Mouse (Mus musculus) erythroid progenitor cell, adult 5-6 weeks (primary cell): ENCODE data around the gene Mia3. TPM values are rescaled to one million over a fixed set of nuclear protein-coding genes. Genes with fewer than 3 reads are reported as not detected.
"Not testable (repeated sequence)": the region's sequence is repeated elsewhere in the genome, so short reads cannot be mapped to it uniquely, and the experiment has no call there.

ENCODE experiments used
- ATAC-seq: replicated peaks from 2 replicates; pipeline ENCODE4 v1.8.0; 2016; ENCODE audit warnings: moderate number of reproducible peaks, mild to moderate bottlenecking, moderate TSS enrichment, inconsistent platforms; ENCODE audit not compliant: poor library complexity, low FRiP score, severe bottlenecking
- total RNA-seq, 2 experiments: library from RNA; stranded (forward) in 1 of 2; stranded (reverse) in 1 of 2; fragments of 150-400 nt in 1 of 2; fragments of 186-747, 209-891 nt in 1 of 2; gene quantifications; 2 replicates each; pipeline versions ENCODE4 v1.2.3 to v1.2.4; 2015 to 2017; ENCODE audit warnings: low replicate concordance in 2 of 2

Gene Mia3
- total RNA-seq (2015; ENCODE audit: low replicate concordance) = 25.6 and 59.5 TPM in 2 replicates
- 32.2 and 47.9 TPM in 2 replicates for total RNA-seq (2017; ENCODE audit: low replicate concordance)

DNA sequence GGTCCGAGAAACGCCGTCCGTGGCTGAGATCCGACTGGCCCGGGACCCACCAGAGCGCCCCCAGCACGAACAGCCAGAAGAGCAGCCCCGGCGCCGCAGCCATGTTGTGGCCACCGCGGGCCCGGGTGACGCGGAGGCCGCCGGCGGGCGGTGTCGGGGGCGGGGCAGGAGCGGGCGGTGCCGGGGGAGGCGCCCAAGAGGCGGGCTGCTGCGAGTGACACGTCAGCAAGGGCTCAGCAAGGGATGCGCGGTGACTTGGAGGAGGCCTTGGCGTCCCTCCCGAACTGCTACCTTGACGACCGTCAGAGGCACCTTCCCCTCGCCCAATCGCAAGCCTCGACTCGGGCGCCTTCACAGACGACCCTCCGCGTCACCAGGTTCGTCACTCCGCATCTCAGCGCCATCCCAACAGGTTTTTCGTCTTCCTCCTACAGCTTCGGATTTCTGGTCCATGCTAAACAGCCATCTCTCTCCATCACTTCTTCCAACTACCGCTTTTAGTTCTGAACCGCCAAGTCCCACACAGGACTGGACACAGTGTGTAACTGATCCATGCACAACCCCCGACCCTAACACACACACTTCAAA is at the start of gene Mia3:
Gene Mia3 (minus strand): TSS at position 127 of the 588 bp plus-strand sequence.
- ATAC-seq = peak; percentile 98

DNA sequence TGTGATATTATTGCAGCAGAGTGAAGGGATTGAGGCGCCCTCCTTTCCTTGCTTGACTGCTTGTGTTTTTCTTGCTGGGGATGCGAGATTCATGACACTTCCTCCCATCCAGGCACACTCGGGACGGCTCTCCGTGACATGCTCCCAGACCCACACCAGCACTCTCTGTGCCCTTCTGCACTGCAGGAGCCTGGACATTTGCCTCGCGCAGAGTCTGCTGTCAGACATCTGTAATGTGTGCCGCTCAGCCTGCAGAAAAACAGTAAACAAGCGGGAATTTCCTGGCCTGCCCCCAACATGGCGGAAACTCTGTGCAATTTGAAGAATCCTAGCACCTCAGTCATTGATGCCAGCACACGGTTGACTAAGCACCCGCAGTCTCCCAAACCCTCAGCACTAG is 48.5 kb upstream of the Mia3 start, which contains the start of gene Hhipl2:
Gene Hhipl2 (plus strand): TSS at position 343 of the 400 bp plus-strand sequence.
- no peak for ATAC-seq

DNA sequence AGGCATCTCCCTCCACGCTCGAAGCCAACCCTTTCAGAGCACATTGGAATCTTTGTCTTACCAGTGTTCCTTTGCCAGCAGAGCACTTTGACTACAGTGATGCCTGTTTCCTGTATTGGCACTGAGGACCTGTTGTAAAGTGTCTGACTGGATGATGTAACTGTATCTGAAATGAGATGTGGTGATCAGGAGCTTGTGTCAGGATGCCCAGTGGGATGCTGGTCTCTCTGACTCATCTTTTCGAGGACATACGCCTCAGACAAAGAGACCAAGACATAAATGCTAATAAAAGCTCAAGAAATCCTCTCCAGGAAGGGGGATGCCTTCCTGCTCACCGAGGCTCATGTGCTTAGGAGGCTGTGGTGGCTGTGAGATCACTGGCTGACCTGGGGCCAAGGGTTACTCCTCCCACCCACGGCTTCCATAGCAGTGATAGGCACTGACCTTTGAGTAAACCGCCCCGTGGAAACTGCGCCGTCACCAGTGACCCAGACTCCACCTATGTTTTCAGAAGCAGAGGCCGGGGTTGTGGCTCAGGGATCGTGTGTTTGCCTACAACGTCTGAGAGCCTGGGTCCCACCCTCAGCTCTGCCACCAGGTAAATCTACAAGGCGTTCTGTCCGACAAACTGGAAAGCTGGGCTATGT is 44.9 kb upstream of the Mia3 start:
- no peak for ATAC-seq

DNA sequence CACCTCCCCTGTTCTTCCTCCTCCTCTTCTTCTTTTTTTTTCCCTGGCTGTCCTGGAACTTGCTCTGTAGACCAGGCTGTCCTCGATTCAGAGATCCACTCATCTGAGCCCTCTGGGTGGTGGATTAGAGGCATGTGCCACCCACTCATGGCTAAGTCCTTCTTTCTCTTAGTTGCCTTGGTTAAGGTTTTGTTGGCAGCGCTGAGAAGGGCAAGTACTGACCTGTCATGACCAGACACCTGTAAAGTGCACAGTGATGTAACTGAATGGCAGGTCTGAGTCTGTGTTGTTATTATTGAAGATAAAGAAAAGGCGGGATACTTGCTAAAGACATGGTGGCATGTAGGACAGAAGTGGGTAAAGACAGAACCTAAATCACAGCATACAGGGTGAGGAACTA is 34.0 kb upstream of the Mia3 start:
- no peak for ATAC-seq

DNA sequence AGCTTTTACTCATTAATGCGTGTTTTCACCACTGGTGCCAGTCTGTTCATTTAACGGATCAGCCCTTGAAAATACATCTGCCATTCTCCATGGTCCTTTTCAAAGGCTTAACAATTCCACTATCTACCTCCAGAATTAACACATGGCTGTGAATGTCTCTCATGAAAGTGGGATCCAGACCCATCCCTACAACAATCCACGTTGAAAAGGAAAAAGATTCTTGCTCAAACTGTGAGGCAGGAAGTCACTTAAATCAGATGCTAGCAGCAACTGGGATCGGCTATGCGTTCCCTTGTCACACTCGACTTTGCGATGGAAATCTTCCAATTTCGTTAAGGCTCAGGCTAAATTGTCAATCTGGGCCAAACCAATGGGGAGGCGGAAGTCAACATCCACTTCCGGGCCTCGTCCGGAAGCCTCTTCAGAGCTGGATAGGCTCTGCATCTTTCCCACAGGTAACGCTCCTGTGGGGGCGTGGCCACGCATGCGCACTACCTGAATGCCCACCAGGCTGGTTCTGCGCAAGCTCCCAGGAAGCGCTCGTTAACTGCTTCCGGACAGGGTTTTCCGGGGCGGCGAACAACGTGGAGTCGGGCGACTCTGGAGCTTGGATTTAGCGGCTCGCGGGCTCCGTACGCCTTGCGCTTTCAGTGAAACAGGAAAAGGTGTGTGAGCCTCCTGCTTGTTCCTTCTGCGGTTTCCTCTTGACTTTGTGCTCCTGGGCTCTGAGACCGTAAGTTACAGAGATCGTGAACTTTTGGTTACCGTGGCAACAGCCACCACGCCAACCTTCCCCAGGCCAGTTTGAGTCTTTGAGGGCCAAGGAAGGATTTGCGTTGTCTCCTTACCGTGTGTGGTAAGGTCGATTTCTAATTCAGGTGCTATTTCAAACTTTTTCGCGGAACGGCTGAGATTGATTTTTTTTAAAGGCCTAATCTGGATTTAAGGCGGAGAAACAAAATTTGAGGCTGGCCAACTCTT is 19.4 kb upstream of the Mia3 start, which contains the start of gene Taf1a:
Gene Taf1a (plus strand): TSS at position 556 of the 981 bp plus-strand sequence.
- ATAC-seq = peak; percentile 98

DNA sequence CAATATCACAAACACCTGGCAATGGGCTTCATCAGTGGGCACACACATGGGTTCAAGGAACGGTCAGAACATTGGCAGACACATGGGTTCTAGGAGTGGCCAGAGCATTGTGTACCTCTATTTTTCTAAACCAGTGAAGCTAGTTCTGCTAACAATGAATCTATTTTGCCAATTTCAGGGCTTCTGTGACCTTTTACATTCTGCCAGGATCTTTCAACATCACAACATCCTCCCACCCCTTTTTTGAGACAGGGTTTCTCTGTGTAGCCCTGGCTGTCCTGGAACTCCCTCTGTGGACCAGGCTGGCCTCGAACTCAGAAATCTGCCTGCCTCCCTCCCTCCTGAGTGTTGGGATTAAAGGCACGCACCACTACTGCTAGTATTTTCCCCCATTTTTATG is 18.1 kb upstream of the Mia3 start:
- ATAC-seq = not testable (repeated sequence)

DNA sequence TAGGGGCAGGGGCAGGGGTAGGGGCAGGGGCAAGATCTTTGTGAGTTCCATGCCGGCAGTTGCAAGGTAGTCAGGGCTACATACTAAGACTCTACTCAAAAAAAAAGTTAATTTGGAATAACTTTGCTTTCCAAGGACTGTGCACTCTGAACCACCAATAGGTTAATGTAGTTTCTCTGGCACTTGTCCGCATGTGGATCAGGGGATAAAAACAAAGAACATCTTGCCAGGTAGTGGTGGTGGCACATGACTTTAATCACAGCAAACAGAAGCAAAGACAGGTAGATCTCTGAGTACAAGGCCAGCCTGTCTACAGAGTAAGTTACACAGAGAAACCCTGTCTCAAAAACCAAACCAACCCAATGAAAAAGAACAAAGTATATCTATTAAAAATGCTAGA is 13.3 kb upstream of the Mia3 start:
- ATAC-seq = no peak

DNA sequence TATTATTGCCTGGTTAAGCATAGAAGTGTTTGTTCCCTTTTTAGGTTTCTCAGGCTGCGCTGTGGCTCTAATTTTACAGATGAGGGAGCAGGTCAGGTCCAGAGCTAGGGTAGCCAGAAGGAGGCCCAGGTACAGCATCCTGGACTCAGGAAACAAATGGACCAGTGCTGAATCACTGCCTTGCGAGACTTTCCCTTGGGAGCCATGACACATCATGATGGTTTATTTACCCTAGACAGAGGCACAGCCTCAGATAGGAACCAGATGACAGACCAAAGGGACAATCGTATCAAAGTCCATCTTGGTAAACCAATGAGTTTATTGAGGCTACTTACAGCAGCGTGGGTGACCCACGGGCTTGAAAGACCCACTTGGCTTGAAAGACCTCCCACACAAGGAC is 12.5 kb upstream of the Mia3 start:
- ATAC-seq = no peak

DNA sequence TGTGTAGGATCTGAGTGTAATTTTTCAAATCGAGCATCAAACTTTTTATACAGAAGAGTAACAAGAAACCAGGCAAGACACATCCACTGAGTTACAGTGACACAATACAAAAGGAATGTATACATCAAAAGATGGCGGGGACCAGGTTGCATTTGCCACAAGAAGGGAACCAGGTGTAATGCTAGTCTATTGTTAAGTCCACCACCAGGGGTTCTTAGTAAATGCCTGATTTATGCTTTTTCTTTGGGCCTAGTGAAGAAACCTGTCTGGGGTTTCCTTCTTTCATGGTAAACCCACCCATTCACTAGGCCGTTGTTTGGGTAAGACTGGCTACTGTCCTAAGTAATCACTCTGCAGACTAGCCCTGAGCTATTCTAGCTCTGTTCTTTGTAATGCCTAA is 10.0 kb upstream of the Mia3 start:
- ATAC-seq = not testable (repeated sequence)

DNA sequence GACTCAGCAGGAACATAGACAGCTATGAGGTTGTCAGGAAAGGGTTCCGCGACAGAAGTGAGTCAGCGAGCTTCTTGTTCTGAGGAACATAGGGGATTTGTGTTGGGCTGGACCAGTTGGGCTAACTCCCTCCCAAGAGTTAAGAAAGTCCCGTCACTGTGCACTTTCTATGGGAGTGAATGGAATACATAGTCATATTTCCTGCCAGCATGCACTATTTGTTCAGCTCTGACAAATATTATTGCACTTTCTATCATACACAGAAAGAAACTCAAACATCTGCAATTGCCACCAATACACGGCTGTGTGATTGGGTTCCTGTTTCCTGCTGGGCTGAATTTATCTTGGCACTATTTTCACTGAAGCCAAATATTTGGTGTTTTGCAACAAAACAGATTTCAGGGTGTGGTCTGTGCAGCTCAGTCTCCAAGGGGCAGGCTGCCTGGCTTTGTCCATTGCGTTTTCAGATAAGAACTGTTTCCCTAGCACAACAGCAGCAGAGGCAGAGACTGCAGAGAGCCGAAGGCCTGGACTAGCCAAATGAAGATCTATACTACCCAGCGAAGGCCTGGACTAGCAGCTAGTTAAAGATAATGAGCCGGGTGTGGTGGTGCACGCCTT is 9.1 kb upstream of the Mia3 start:
- no peak for ATAC-seq

DNA sequence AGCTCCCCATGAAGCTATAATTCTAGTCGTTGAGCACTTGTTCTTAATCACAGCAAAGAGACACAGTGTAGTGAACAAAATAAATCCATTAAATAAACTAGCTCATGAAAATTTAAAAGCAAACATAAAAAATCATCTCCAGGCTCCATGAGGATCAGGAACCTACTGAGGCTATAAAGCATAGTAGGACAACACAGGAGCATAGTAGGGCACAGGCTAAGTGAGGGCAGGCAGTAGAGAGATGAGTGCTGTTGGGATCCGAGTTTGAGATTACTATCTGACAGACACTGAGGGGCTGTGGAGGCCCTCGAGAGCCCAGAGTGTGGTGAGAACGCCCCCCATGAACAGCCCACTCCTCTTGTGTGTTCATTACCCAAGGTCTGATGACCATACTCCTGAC is 7.7 kb upstream of the Mia3 start:
- no peak for ATAC-seq

DNA sequence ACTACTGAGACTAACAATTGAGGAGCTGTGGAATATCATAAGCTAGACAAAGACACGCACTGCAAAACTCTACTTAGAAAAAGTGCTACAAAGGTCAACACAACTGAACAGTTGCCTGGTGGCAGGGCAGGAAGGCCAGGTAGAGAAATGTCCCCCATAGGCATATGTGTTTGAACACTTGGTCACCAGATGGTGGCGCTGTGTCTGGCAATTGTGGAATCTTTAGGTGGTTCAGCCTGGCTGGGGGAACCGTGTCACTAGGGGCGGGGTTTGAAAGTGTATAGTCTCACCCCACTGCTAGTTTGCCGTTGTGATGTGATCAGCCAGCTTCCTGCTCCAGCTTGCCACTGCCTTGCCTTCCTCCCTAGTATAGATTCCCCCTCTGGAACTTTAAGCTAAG is 5.4 kb upstream of the Mia3 start:
- ATAC-seq = no peak

DNA sequence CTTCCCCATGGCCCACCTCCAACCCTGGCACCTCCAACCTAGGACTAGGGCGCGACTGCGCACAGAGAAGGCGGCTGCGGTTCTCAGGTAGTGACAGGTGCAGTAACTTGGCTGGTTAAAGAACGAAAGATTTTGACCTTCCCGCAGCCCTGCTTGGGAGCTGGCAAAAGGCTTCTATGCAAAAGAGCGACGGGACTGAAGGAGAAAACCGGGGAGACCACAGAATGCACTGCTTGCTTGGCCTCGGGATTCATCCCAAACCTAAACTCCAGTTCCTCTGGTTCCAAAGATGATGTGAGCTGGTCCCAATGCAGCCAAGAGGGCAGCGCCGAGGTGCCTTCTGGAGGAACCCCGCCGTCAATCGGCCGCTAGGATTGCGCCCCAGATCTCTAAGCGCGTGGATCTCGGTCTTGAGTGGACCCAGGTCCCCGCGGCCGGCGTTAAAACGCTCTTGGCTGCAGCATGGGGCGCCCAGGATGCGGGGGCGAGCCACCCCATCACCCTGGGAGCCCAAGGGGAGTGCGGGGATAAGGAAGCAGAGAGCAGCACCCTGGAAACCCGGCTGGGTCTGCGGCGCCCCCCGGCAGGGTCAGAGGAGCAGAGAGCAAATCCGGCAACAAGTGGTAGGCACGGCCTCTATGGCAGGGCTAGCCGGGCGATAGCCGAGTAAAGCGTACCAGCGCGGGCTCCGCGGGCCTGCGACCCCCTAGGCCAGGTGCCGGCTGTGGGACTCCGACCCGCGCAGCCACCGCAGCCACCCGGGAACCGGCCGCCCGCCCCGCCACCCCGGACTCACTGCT is 552 bp downstream of the Mia3 start:
- ATAC-seq = peak; percentile 8; the same call in 1 of the 2 replicates

DNA sequence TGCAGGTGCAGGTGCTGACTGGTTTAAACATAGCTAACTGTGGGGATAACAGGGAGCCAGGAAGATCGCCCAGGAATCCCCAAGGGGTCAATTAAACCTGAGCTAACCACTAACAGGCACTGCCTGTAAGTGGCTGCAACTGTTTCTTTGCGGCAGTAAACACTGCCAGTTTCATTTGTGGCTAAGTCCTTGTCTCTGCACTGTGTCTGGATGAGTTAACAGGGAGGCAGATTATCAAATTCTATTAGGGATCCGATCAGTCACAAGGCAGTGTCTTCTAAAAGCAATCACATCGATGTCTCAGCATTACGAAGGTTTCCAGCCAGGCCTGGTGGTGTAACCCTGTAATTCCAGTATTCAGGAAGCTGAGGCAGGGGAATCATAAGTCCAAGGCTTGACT is 3.0 kb downstream of the Mia3 start:
- ATAC-seq = no peak

DNA sequence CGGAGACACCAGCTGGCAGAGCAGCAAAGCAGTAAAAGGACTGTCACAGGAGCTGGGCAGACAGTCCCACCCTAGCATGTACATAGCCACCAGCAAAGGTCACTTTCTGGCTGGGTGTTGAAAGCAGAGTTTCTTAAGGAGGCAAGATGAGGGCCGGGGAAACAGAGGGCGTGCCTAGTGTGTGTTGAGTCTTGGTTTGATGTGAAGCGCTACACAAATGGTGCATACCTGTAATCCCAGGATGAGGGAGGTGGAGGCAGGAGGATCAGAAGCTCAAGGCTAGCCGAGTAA is 5.8 kb downstream of the Mia3 start:
- no peak for ATAC-seq

DNA sequence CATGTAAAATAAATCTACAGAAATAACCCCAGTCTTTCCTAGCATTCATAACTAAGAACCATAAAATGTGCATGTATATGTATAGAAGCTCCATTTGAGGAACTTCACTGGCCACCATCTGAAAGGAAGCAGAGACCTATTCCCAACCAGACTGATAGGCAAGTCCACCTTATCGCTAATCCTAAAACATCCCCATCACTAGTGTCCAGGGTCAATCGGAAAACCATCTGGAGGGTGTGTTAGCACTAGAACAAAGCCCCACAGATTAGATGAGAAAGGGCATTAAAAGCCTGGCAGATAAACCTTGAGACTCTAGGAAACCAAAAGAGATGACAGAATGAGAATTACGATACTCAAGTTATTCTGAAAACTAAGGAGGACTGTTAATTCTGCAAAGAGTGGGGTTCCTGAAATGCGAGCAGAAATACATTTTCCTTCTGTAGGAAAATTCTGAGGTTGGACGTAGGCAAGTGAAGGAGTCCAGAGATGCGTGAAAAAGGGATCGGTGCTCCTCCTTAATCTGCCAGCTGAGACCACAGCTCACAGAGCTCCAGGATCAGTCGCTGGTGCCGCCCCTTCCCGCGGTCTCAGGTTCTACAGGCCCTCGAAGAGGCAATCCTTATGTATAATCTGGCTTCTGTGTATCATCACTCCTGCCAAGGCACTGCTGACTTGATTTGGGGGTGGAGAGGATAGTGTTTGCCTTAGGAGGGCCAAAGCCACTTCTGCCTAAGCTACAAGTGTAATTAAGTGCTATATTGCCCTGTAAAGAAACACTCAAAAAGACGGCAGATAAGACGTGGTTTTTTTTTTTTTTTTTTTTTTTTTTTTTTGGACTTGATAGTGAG is 6.4 kb downstream of the Mia3 start:
- ATAC-seq = no peak

DNA sequence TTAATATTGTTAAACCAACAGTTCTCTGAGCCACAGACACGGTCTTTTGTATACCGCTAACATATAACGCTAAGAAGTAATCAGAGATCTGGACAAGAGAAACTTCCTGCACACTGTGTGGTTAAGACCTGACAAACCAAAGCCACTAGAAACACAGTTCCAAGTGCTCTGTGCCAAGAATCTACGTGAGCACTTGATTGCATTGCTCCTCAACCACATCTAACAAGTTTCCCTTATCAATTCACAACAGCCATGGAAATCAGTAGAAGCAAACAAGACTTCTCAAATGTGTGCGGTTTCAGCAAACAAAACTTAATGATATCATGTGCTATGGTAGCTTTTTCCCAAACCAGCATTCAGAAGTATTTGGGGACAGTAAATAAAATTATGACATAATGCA is 7.1 kb downstream of the Mia3 start:
- ATAC-seq = no peak

DNA sequence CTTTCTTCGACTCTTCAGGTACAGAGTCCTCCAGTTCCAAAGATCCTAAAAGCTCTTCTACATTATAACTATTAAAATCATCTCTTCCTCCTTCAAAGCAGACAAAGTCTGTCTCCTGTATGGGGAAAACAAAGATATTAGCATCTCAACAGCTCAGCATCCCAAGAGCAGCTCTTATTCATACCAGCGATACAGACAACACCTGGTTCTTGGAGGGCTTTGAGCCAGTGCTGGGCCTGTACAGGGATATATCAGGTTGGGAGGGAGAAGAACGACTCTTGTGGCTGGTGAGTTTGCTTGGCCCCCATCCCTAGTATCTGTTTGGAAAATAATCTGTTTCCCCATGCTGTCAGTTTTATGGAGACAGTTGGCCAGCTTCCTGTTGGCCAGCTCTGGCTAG is 10.5 kb downstream of the Mia3 start:
- no peak for ATAC-seq

DNA sequence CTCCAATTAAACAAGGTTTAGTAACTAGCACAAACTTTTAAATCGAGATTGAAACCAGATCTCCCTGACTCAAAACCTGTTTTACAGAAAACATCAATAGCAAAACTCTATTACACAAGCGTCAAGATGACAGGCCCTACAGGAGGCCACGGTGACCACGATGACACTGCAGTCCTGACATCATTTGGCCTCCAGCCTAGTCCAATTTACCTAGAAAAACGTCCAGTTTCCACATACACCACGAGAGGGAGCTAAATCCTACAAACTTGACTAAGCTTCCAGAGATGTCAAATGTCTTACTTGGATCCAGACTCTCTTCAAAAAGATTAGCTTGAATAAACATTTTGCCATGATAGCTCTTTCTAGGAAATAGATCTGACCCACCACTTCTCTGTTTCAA is 19.5 kb downstream of the Mia3 start:
- ATAC-seq = peak; percentile 76
